Mouse (Mus musculus): ENCODE results near the gene Heatr9. TPM values are rescaled to one million over a fixed set of nuclear protein-coding genes. Genes with fewer than 3 reads are reported as not detected.

Heatr9 gene
- polyA plus RNA-seq, 1 experiment from 2014 or later: not detected

DNA sequence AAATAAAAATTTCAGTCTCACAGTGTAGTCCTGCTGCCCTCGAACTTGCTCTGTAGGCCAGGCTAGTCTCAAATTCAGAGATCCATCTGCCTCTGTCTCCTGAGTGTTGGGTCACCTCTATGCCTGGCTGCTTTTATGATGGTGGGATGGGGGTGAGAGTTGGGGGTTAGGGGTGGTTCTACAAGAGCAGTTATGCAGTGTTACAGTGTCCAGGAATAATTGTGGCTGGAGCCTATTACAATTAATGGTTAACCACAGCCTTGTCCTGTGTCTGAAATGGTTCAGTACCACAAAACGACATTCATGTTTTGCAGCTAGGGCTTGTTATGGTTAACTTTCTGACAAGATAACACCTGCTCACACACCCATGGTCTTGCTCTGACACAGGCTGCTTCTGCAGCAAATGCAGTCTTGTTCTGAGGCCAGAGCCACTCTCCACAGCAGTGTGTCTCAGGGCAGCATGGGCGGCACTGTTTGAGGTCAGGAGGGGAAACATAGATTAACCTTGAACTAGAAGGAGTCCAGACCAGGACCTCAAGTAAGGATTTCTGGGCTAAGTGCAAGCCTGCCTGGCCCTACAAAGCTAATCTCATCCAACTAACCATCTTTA lies 16.8 kb upstream of the Heatr9 start:
- no peaks in the 10 kb centered on the region for H3K9me3 ChIP-seq (ENCODE audit: control insufficient read depth, low read length)
- H3K36me3 ChIP-seq (ENCODE audit: control insufficient read depth, insufficient read depth, low read length): no peaks in the 10 kb centered on the region
- H3K9ac ChIP-seq (ENCODE audit: low read length): no peak overlapping the region
- H3K4me1 ChIP-seq (ENCODE audit: control insufficient read depth, insufficient read depth, low read length): no peaks in the 10 kb centered on the region
- H3K27me3 ChIP-seq (ENCODE audit: control insufficient read depth, insufficient read depth, low read length): no peaks in the 10 kb centered on the region
- H3K4me2 ChIP-seq (ENCODE audit: low read depth): no peak overlapping the region
- H3K27ac ChIP-seq (ENCODE audit: low read depth, low read length): no peak overlapping the region
- ATAC-seq (ENCODE audit: insufficient read depth, low FRiP score, low TSS enrichment) (no peak), DNase-seq (ENCODE audit: low spot score) (no peak)
- 83% methylated on average over 3 of the region's 3 CpGs for WGBS
- H3K4me3 ChIP-seq (ENCODE audit: low read depth, low read length): no peak overlapping the region

DNA sequence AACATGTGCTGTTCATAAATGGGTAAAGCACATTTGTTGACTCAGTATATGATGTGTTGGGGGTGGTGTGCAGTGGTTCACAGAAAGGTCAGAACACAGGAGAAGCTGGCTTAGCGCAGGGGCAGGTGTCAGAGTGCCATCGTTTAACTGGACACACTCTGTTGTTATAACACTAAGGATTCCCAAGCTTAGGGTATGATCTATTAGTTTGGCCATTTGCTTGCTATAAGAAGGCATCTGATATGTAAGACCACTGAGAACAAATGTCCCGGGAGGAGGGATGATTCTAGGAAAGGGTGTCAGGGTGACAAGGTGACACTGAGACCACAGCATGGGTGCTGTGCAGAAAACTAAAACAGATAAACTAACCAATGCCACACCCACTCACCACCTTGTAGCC lies 14.9 kb upstream of the Heatr9 start:
- ATAC-seq (ENCODE audit: insufficient read depth, low FRiP score, low TSS enrichment) (no peak), DNase-seq (ENCODE audit: low spot score) (no peak)
- H3K27ac ChIP-seq (ENCODE audit: low read depth, low read length): no peak overlapping the region
- no peak overlapping the region for H3K4me2 ChIP-seq (ENCODE audit: low read depth)
- no peaks in the 10 kb centered on the region for H3K27me3 ChIP-seq (ENCODE audit: control insufficient read depth, insufficient read depth, low read length)
- no peak overlapping the region for H3K9ac ChIP-seq (ENCODE audit: low read length)
- no peaks in the 10 kb centered on the region for H3K9me3 ChIP-seq (ENCODE audit: control insufficient read depth, low read length)
- no peak overlapping the region for H3K4me3 ChIP-seq (ENCODE audit: low read depth, low read length)
- H3K4me1 ChIP-seq (ENCODE audit: control insufficient read depth, insufficient read depth, low read length): no peaks in the 10 kb centered on the region
- no peaks in the 10 kb centered on the region for H3K36me3 ChIP-seq (ENCODE audit: control insufficient read depth, insufficient read depth, low read length)
- 66% methylated on average over 3 of the region's 3 CpGs for WGBS

DNA sequence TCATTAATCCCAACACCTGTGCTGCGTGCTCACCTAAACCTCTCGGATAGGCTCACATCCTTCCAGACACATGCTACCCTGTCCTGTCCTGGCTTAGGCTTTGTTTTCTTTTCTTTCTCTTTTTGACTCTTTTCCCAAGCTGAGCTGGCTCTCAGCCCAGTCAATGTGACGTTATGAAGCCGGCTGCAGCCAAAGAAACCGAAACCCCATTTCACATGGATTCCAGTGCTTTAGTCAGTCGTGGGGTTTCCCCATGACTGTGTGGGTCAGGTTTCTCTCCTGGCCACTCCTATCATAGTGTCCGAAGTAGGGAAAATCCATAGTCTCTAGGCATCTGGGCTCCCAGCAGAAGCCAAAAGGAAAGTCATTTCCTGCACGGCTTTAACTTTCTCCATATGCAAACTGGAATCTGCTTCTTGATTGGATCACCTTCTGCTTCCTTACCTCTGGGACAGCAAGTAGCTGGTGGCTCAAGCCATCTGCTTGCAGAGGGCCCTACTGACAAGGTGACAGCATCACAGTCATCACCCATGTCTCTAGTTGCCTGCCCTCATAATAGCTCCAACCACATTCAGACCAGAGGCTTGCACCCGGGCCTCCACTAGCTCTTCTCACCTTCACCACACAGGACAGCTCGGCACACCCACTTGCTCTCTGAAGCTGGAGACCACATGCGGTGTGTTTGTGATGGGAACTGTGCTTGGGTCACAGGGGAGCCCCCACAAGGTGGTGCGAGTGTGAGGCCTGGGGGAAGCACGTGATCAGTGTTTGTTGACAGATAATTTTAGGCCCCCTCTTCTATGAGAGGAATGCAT lies 12.8 kb upstream of the Heatr9 start:
- H3K9me3 ChIP-seq (ENCODE audit: control insufficient read depth, low read length): no peaks in the 10 kb centered on the region
- no peaks in the 10 kb centered on the region for H3K36me3 ChIP-seq (ENCODE audit: control insufficient read depth, insufficient read depth, low read length)
- ATAC-seq (ENCODE audit: insufficient read depth, low FRiP score, low TSS enrichment): no peak
- no peaks in the 10 kb centered on the region for H3K27me3 ChIP-seq (ENCODE audit: control insufficient read depth, insufficient read depth, low read length)
- no peak overlapping the region for H3K4me2 ChIP-seq (ENCODE audit: low read depth)
- H3K4me1 ChIP-seq (ENCODE audit: control insufficient read depth, insufficient read depth, low read length): no peaks in the 10 kb centered on the region
- peak; percentile 23 for DNase-seq (ENCODE audit: low spot score)
- 57% methylated on average over 13 of the region's 13 CpGs for WGBS
- H3K27ac ChIP-seq (ENCODE audit: low read depth, low read length): no peak overlapping the region
- no peak overlapping the region for H3K4me3 ChIP-seq (ENCODE audit: low read depth, low read length)
- H3K9ac ChIP-seq (ENCODE audit: low read length): no peak overlapping the region

DNA sequence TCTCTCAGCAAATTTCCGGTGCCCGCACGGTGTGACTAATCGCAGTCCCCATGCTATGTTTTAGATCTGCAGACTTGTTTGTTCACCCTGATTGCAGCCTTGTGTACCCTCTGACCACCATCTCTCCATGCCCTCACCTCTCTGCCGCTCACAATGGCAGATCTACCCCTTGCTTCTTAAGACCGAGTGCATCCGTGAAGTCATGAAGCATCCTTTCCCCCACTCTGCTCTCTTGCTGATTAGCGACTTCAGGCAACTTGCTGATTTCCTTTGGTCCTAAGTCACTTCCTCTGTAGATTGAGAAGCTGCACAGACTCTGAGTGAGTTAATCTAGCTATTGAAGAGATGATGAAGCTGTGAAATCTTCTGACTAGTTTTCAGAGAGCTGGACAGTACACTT lies 12.2 kb upstream of the Heatr9 start:
- H3K4me1 ChIP-seq (ENCODE audit: control insufficient read depth, insufficient read depth, low read length): no peaks in the 10 kb centered on the region
- H3K27me3 ChIP-seq (ENCODE audit: control insufficient read depth, insufficient read depth, low read length): no peaks in the 10 kb centered on the region
- WGBS: 85% methylated on average over 8 of the region's 8 CpGs
- H3K27ac ChIP-seq (ENCODE audit: low read depth, low read length): no peak overlapping the region
- H3K36me3 ChIP-seq (ENCODE audit: control insufficient read depth, insufficient read depth, low read length): no peaks in the 10 kb centered on the region
- ATAC-seq (ENCODE audit: insufficient read depth, low FRiP score, low TSS enrichment) (no peak), DNase-seq (ENCODE audit: low spot score) (no peak)
- H3K9me3 ChIP-seq (ENCODE audit: control insufficient read depth, low read length): no peaks in the 10 kb centered on the region
- no peak overlapping the region for H3K9ac ChIP-seq (ENCODE audit: low read length)
- no peak overlapping the region for H3K4me2 ChIP-seq (ENCODE audit: low read depth)
- no peak overlapping the region for H3K4me3 ChIP-seq (ENCODE audit: low read depth, low read length)

- Histone ChIP-seq H3K4me2 (ENCODE audit: low read depth) (no peak overlapping the region), H3K36me3 (ENCODE audit: control insufficient read depth, insufficient read depth, low read length) (no peaks in the 10 kb centered on the region), H3K9ac (ENCODE audit: low read length) (no peak overlapping the region), H3K27me3 (ENCODE audit: control insufficient read depth, insufficient read depth, low read length) (no peaks in the 10 kb centered on the region), H3K4me1 (ENCODE audit: control insufficient read depth, insufficient read depth, low read length) (no peaks in the 10 kb centered on the region), H3K4me3 (ENCODE audit: low read depth, low read length) (no peak overlapping the region), H3K27ac (ENCODE audit: low read depth, low read length) (no peak overlapping the region), H3K9me3 (ENCODE audit: control insufficient read depth, low read length) (no peaks in the 10 kb centered on the region)
- ATAC-seq (ENCODE audit: insufficient read depth, low FRiP score, low TSS enrichment): no peak
- DNase-seq (ENCODE audit: low spot score): no peak
- WGBS: 96% methylated on average over 1 of the region's 1 CpGs
Measured at GRCm38 (mm10) chr11:83533192-83533591, 11.2 kb upstream of the Heatr9 start.

DNA sequence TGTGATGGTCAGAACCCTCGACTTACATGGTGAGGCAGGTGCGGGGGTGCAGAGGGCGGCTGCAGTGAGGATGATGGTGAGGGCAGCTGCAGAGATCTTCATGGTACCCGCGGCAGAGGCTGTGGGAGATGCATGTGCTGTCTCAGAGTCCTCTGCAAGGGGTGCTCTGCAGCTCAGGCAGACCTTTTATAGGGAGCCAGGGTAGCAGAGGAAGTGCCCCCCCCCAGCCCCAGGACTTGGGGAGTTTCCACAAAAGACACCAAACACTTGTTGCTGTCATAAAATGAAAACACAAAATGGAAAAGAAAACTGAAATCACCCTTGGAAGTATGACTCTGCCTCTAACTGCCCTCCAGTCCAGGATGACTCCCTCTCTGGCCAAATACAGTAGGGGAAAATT lies 8.4 kb upstream of the Heatr9 start, which contains the start of gene Ccl5:
Gene Ccl5 (minus strand): TSS at position 159 of the 400 bp plus-strand sequence.
- DNase-seq (ENCODE audit: low spot score) (no peak), ATAC-seq (ENCODE audit: insufficient read depth, low FRiP score, low TSS enrichment) (no peak)
- Histone ChIP-seq H3K4me3 (ENCODE audit: low read depth, low read length) (no peak within 1 kb of the TSS), H3K4me2 (ENCODE audit: low read depth) (no peak within 1 kb of the TSS), H3K9me3 (ENCODE audit: control insufficient read depth, low read length) (no peaks in the 10 kb centered on the region), H3K27me3 (ENCODE audit: control insufficient read depth, insufficient read depth, low read length) (no peaks in the 10 kb centered on the region), H3K36me3 (ENCODE audit: control insufficient read depth, insufficient read depth, low read length) (no peaks in the 10 kb centered on the region), H3K9ac (ENCODE audit: low read length) (no peak within 1 kb of the TSS), H3K4me1 (ENCODE audit: control insufficient read depth, insufficient read depth, low read length) (no peaks in the 10 kb centered on the region), H3K27ac (ENCODE audit: low read depth, low read length) (no peak within 1 kb of the TSS)
- WGBS: 87% methylated on average over 5 of the region's 5 CpGs

DNA sequence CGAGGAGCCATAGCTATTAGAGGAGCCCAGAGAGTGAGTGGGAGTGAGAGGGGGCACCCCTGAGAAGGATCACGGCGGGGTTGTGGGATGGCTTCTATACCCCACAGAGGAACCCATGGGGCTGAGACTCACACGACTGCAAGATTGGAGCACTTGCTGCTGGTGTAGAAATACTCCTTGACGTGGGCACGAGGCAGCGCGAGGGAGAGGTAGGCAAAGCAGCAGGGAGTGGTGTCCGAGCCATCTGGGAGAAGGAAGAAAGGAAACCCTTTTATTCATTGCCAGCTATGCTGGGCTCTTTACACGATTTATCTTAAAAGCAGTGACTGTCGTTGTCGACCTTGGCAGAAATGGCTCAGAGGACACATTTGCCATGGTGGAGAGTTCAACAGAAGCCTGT lies 7.0 kb upstream of the Heatr9 start:
- no peaks in the 10 kb centered on the region for H3K27me3 ChIP-seq (ENCODE audit: control insufficient read depth, insufficient read depth, low read length)
- H3K4me2 ChIP-seq (ENCODE audit: low read depth): no peak overlapping the region
- DNase-seq (ENCODE audit: low spot score): no peak
- no peaks in the 10 kb centered on the region for H3K36me3 ChIP-seq (ENCODE audit: control insufficient read depth, insufficient read depth, low read length)
- ATAC-seq (ENCODE audit: insufficient read depth, low FRiP score, low TSS enrichment): no peak
- WGBS: 81% methylated on average over 12 of the region's 12 CpGs
- no peak overlapping the region for H3K4me3 ChIP-seq (ENCODE audit: low read depth, low read length)
- H3K4me1 ChIP-seq (ENCODE audit: control insufficient read depth, insufficient read depth, low read length): no peaks in the 10 kb centered on the region
- no peak overlapping the region for H3K9ac ChIP-seq (ENCODE audit: low read length)
- H3K27ac ChIP-seq (ENCODE audit: low read depth, low read length): no peak overlapping the region
- H3K9me3 ChIP-seq (ENCODE audit: control insufficient read depth, low read length): no peaks in the 10 kb centered on the region

- no peaks in the 10 kb centered on the region for H3K4me1 ChIP-seq (ENCODE audit: control insufficient read depth, insufficient read depth, low read length)
- no peak overlapping the region for H3K4me3 ChIP-seq (ENCODE audit: low read depth, low read length)
- H3K36me3 ChIP-seq (ENCODE audit: control insufficient read depth, insufficient read depth, low read length): no peaks in the 10 kb centered on the region
- no peak overlapping the region for H3K27ac ChIP-seq (ENCODE audit: low read depth, low read length)
- no peaks in the 10 kb centered on the region for H3K27me3 ChIP-seq (ENCODE audit: control insufficient read depth, insufficient read depth, low read length)
- DNase-seq (ENCODE audit: low spot score): no peak
- H3K9ac ChIP-seq (ENCODE audit: low read length): no peak overlapping the region
- H3K4me2 ChIP-seq (ENCODE audit: low read depth): no peak overlapping the region
- no peaks in the 10 kb centered on the region for H3K9me3 ChIP-seq (ENCODE audit: control insufficient read depth, low read length)
- ATAC-seq (ENCODE audit: insufficient read depth, low FRiP score, low TSS enrichment): no peak
- 63% methylated on average over 6 of the region's 6 CpGs for WGBS
Measured at GRCm38 (mm10) chr11:83518371-83518770, 3.6 kb downstream of the Heatr9 start.

GRCm38 (mm10) chr11:83517153-83517552 lies 4.8 kb downstream of the Heatr9 start:
- Histone ChIP-seq H3K9me3 (ENCODE audit: control insufficient read depth, low read length) (no peaks in the 10 kb centered on the region), H3K27me3 (ENCODE audit: control insufficient read depth, insufficient read depth, low read length) (no peaks in the 10 kb centered on the region), H3K4me1 (ENCODE audit: control insufficient read depth, insufficient read depth, low read length) (no peaks in the 10 kb centered on the region), H3K27ac (ENCODE audit: low read depth, low read length) (no peak overlapping the region), H3K4me3 (ENCODE audit: low read depth, low read length) (no peak overlapping the region), H3K4me2 (ENCODE audit: low read depth) (no peak overlapping the region), H3K9ac (ENCODE audit: low read length) (no peak overlapping the region), H3K36me3 (ENCODE audit: control insufficient read depth, insufficient read depth, low read length) (no peaks in the 10 kb centered on the region)
- DNase-seq (ENCODE audit: low spot score) (no peak), ATAC-seq (ENCODE audit: insufficient read depth, low FRiP score, low TSS enrichment) (no peak)

Data from neural tube, embryonic 11.5 days (tissue).